Mouse (Mus musculus) activated CD4-positive, CD25-positive, alpha-beta regulatory T cell, adult 4 months (primary cell): ENCODE measurements around the gene Bace1. TPM values are rescaled to one million over a fixed set of nuclear protein-coding genes. Genes with fewer than 3 reads are reported as not detected.

Experiments used
- ATAC-seq: one replicate; pipeline ENCODE4 v1.8.0; 2017
- polyA plus RNA-seq, 2 experiments: library from polyadenylated mRNA; unstranded; fragments of 100-300 nt; shearing (Covaris generic); gene quantifications; one replicate each; pipeline ENCODE4 v1.2.1; 2017

The Bace1 gene
- polyA plus RNA-seq, 2 experiments from 2014 or later, result 8.0 to 10.0 TPM

- ATAC-seq, result no peak
Observed at GRCm38 (mm10) chr9:45905811-45906237, 67.4 kb downstream of the Bace1 start.

- peak; percentile 78 for ATAC-seq
Observed at GRCm38 (mm10) chr9:45906355-45907077, 68.1 kb downstream of the Bace1 start, which contains the start of the genes Pcsk7 and Rnf214. TSS of gene Pcsk7 (plus strand) at chr9:45906497. TSS of gene Rnf214 (minus strand) at chr9:45906911.

- no peak for ATAC-seq
Observed at GRCm38 (mm10) chr9:45907078-45907428, 68.7 kb downstream of the Bace1 start.

GRCm38 (mm10) chr9:45910995-45911394 is 72.6 kb downstream of the Bace1 start:
- ATAC-seq, result no peak

GRCm38 (mm10) chr9:45911673-45912072 is 73.3 kb downstream of the Bace1 start:
- peak; percentile 34 for ATAC-seq

Other genes with a start within 250 kb of the Bace1 start
- gene Cep164, start 9.9 kb upstream of the Bace1 start, polyA plus RNA-seq, result 1 to 10 TPM; 7.9 to 8.6 TPM
- gene Pcsk7, start 67.9 kb downstream of the Bace1 start, polyA plus RNA-seq, result 10 to 100 TPM; 13.9 to 18.5 TPM
- gene Rnf214, start 68.3 kb downstream of the Bace1 start, polyA plus RNA-seq, result 10 to 100 TPM; 26.5 to 29.6 TPM
- gene Tagln, start 97.5 kb downstream of the Bace1 start, polyA plus RNA-seq, result 1 to 10 TPM in 1 of 2 experiments, under 1 TPM in 1; 0.66 to 1.1 TPM
- 10 to 100 TPM; 36.5 to 43.0 TPM for gene Sidt2, start 116.7 kb downstream of the Bace1 start, polyA plus RNA-seq
- 10 to 100 TPM; 59.9 to 63.9 TPM for gene Pafah1b2, start 174.1 kb downstream of the Bace1 start, polyA plus RNA-seq
- 10 to 100 TPM in 1 of 2 experiments, 1 to 10 TPM in 1; 7.9 to 10.4 TPM for gene Sik3, start 174.2 kb downstream of the Bace1 start, polyA plus RNA-seq